Mouse (Mus musculus) bone marrow macrophage, adult 2 months (primary cell): ENCODE data around the gene Adra2b. TPM values are rescaled to one million over a fixed set of nuclear protein-coding genes. Genes with fewer than 3 reads are reported as not detected.

Experiments
- H3K27ac ChIP-seq: 2 replicates; pipeline ENCODE4 v1.5.1; 2012; ENCODE audit warnings: low read depth, low read length; ENCODE audit not compliant: insufficient read depth
- H3K4me1 ChIP-seq: 2 replicates; pipeline ENCODE4 v1.6.1; 2012; ENCODE audit warnings: low read length; ENCODE audit not compliant: control insufficient read depth, insufficient read depth
- H3K4me3 ChIP-seq: 2 replicates; pipeline ENCODE4 v1.5.1; 2012; ENCODE audit warnings: mild to moderate bottlenecking, low read length, moderate library complexity; ENCODE audit not compliant: insufficient read depth
- CTCF ChIP-seq: IDR thresholded peaks from 2 replicates; pipeline ENCODE4 v1.5.1; 2012; ENCODE audit warnings: low read depth, mild to moderate bottlenecking, low read length, moderate library complexity
- POLR2A ChIP-seq: IDR thresholded peaks from 2 replicates; pipeline ENCODE4 v1.6.1; 2012; ENCODE audit warnings: mild to moderate bottlenecking, low read depth, low read length, borderline replicate concordance
- polyA plus RNA-seq: library from polyadenylated mRNA; stranded (reverse); fragments of >200 nt; gene quantifications from 2 replicates; pipeline ENCODE4 v1.2.4, GENCODE M21; 2012; ENCODE audit not compliant: missing spikeins, insufficient read depth, insufficient read length

The Adra2b gene
- polyA plus RNA-seq, 1 experiment, result 0.13 TPM

GRCm38 (mm10) chr2:127367126-127367820 is 4.3 kb downstream of the Adra2b start:
- H3K4me1 ChIP-seq, result no peaks in the 10 kb centered on the region
- TF ChIP-seq POLR2A (no peak), CTCF (no peak)
- no peak overlapping the region for H3K27ac ChIP-seq
- no peak overlapping the region for H3K4me3 ChIP-seq

DNA sequence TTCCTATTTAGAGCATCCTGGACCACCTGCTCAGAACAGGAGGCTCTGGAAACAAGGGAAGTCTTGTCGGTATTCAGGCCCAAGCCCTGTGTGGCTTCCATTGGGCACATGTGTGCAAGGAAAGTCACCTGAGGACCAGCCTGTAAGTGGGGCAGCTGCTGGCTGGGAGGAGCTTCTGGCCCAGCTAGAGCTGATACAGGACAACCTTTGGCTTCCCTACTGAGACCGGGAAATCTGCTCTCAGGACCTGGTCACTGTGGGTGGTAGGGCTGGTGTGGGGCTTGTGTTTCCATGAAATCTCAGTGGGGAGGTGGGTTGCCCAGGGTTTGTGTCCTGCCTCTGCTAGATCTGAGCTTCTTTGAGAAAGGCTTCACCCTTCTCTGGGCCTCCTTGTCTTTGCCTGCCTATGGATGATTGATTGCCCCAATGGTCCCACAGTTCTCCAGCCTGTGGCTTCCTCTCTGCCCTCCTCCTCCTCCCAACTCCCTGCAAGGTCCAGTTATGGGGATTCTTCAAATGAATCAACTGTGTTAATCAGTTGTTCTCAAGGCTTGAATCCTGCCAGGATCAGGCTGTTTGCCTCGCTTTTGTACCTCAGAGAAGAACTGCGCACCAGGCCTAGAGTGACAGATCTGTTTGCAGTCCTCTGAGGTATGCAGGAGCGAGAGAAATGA is 6.8 kb downstream of the Adra2b start:
- no peak overlapping the region for H3K4me3 ChIP-seq
- H3K27ac ChIP-seq, result no peak overlapping the region
- no peak for TF ChIP-seq CTCF
- TF ChIP-seq POLR2A, result no peak
- no peaks in the 10 kb centered on the region for H3K4me1 ChIP-seq

GRCm38 (mm10) chr2:127370561-127371483 is 7.8 kb downstream of the Adra2b start:
- H3K4me3 ChIP-seq, result no peak overlapping the region
- peaks cover 3% of the 10 kb centered on the region for H3K4me1 ChIP-seq
- TF ChIP-seq CTCF (no peak), POLR2A (no peak)
- H3K27ac ChIP-seq, result no peak overlapping the region

- Histone ChIP-seq H3K27ac (no peak overlapping the region), H3K4me1 (peaks cover 6% of the 10 kb centered on the region), H3K4me3 (no peak overlapping the region)
- TF ChIP-seq POLR2A (no peak), CTCF (no peak)
These were observed 8.5 kb downstream of the Adra2b start for GRCm38 (mm10) chr2:127371484-127371861.

DNA sequence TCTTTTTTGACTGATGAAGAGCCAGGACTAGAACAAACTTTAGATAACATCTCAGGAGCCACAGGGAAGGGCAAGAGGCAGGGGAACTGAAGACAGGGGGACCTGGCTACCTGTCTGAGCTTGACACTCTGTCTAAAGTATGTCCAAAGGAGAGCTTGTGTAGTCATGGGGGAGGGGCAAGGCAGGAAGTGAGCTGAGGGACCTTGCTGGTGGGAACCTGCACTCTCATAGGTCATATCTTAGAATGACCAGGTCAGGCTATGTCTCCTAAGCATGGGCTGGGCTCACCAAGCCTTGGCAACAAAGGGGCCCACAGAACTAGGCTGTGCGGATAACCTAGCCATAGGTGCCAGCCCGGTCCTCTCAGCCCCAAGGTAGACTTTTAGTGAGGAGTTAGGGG is 9.1 kb downstream of the Adra2b start:
- peaks cover 9% of the 10 kb centered on the region for H3K4me1 ChIP-seq
- no peak overlapping the region for H3K27ac ChIP-seq
- TF ChIP-seq POLR2A, result no peak
- TF ChIP-seq CTCF, result no peak
- no peak overlapping the region for H3K4me3 ChIP-seq

- Histone ChIP-seq H3K4me1 (peaks cover 25% of the 10 kb centered on the region), H3K27ac (no peak overlapping the region)
These were observed 11.1 kb downstream of the Adra2b start for GRCm38 (mm10) chr2:127374131-127374530.

GRCm38 (mm10) chr2:127375087-127375486 is 12.1 kb downstream of the Adra2b start:
- no peak for TF ChIP-seq POLR2A
- no peak for TF ChIP-seq CTCF
- Histone ChIP-seq H3K4me3 (no peak overlapping the region), H3K27ac (no peak overlapping the region), H3K4me1 (peaks cover 27% of the 10 kb centered on the region)

More at GRCm38 (mm10) chr2:127374131-127374530, 11.1 kb downstream of the Adra2b start:
- TF ChIP-seq POLR2A, result no peak
- no peak for TF ChIP-seq CTCF
- no peak overlapping the region for H3K4me3 ChIP-seq

DNA sequence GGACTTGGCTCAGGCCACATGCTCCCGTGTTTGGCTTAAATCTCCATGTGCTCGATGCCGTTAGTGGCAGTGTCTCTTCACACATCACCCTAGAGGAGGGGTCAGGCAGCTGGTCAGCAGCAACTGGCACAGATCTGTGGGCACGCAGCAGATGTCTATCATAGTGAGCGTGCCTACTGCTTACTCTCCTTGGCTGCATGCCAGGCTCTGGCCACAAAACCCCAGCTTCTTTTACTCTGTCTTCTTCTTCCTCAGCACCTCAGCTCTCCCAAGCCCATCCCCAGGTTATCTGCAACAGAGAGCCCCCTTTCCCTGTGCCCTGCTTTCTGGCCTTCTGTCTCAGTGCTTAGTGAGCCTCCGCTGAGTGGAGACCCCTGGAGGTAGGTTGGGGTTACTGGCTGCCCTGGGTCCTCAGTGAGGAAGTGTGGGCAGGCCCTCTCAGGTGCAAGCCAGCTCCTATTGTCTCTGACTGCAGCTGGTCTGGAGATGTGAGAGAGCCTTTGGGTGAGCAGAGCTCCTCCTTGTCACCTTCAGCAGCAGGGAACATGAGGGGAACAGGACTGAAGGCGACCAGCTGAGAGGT is 12.8 kb downstream of the Adra2b start:
- no peak overlapping the region for H3K27ac ChIP-seq
- peaks cover 27% of the 10 kb centered on the region for H3K4me1 ChIP-seq
- H3K4me3 ChIP-seq, result no peak overlapping the region
- no peak for TF ChIP-seq POLR2A

GRCm38 (mm10) chr2:127376423-127377051 is 13.5 kb downstream of the Adra2b start:
- Histone ChIP-seq H3K27ac (no peak overlapping the region), H3K4me1 (peaks cover 27% of the 10 kb centered on the region), H3K4me3 (no peak overlapping the region)
- no peak for TF ChIP-seq CTCF
- TF ChIP-seq POLR2A, result no peak
